Mouse (Mus musculus): ENCODE measurements around the gene Tsx. TPM values are rescaled to one million over a fixed set of nuclear protein-coding genes. Genes with fewer than 3 reads are reported as not detected.

Gene Tsx
- polyA plus RNA-seq, 1 experiment from 2014 or later: 0.34 TPM

GRCm38 (mm10) chrX:103388131-103388530, 26.1 kb upstream of the Tsx start:
- H3K9me3 ChIP-seq (replicated peaks; ENCODE audit: low read length): no peaks in the 10 kb centered on the region
- 79% methylated on average over 3 of the region's 3 CpGs for WGBS
- DNase-seq (ENCODE audit: low spot score) (no peak), ATAC-seq (replicated peaks; ENCODE audit: low FRiP score, low read depth) (no peak)
- H3K4me2 ChIP-seq (ENCODE audit: low read length): no peak overlapping the region
- H3K9ac ChIP-seq (ENCODE audit: low read depth, low read length): no peak overlapping the region
- H3K4me1 ChIP-seq (replicated peaks; ENCODE audit: insufficient read depth, low read length): no peaks in the 10 kb centered on the region
- no peak overlapping the region for H3K4me3 ChIP-seq (replicated peaks; ENCODE audit: low read depth, low read length)
- no peak for TF ChIP-seq CTCF (IDR thresholded peaks at IDR 0.05; ENCODE audit: low read depth)
- no peak overlapping the region for H3K27ac ChIP-seq
- no peaks in the 10 kb centered on the region for H3K27me3 ChIP-seq (ENCODE audit: insufficient read depth, low read length)
- H3K36me3 ChIP-seq (ENCODE audit: insufficient read depth, low read length): no peaks in the 10 kb centered on the region

GRCm38 (mm10) chrX:103393841-103394240, 20.4 kb upstream of the Tsx start:
- no peaks in the 10 kb centered on the region for H3K4me1 ChIP-seq (replicated peaks; ENCODE audit: insufficient read depth, low read length)
- H3K4me2 ChIP-seq (ENCODE audit: low read length): no peak overlapping the region
- H3K36me3 ChIP-seq (ENCODE audit: insufficient read depth, low read length): no peaks in the 10 kb centered on the region
- 77% methylated on average over 1 of the region's 1 CpGs for WGBS
- DNase-seq (ENCODE audit: low spot score) (no peak), ATAC-seq (replicated peaks; ENCODE audit: low FRiP score, low read depth) (no peak)
- no peaks in the 10 kb centered on the region for H3K9me3 ChIP-seq (replicated peaks; ENCODE audit: low read length)
- H3K9ac ChIP-seq (ENCODE audit: low read depth, low read length): no peak overlapping the region
- no peaks in the 10 kb centered on the region for H3K27me3 ChIP-seq (ENCODE audit: insufficient read depth, low read length)
- H3K4me3 ChIP-seq (replicated peaks; ENCODE audit: low read depth, low read length): no peak overlapping the region
- no peak for TF ChIP-seq CTCF (IDR thresholded peaks at IDR 0.05; ENCODE audit: low read depth)
- no peak overlapping the region for H3K27ac ChIP-seq

GRCm38 (mm10) chrX:103405021-103405420, 9.2 kb upstream of the Tsx start:
- no peaks in the 10 kb centered on the region for H3K27me3 ChIP-seq (ENCODE audit: insufficient read depth, low read length)
- no peak for TF ChIP-seq CTCF (IDR thresholded peaks at IDR 0.05; ENCODE audit: low read depth)
- 40% methylated on average over 13 of the region's 13 CpGs for WGBS
- DNase-seq (ENCODE audit: low spot score): no peak
- no peak for ATAC-seq (replicated peaks; ENCODE audit: low FRiP score, low read depth)
- no peaks in the 10 kb centered on the region for H3K9me3 ChIP-seq (replicated peaks; ENCODE audit: low read length)
- no peak overlapping the region for H3K4me2 ChIP-seq (ENCODE audit: low read length)
- H3K27ac ChIP-seq: no peak overlapping the region
- no peaks in the 10 kb centered on the region for H3K4me1 ChIP-seq (replicated peaks; ENCODE audit: insufficient read depth, low read length)
- no peaks in the 10 kb centered on the region for H3K36me3 ChIP-seq (ENCODE audit: insufficient read depth, low read length)
- no peak overlapping the region for H3K4me3 ChIP-seq (replicated peaks; ENCODE audit: low read depth, low read length)
- no peak overlapping the region for H3K9ac ChIP-seq (ENCODE audit: low read depth, low read length)

- DNase-seq (ENCODE audit: low spot score) (no peak), ATAC-seq (replicated peaks; ENCODE audit: low FRiP score, low read depth) (no peak)
- Histone ChIP-seq H3K36me3 (ENCODE audit: insufficient read depth, low read length) (no peaks in the 10 kb centered on the region), H3K4me2 (ENCODE audit: low read length) (no peak within 1 kb of the TSS), H3K27ac (no peak within 1 kb of the TSS), H3K27me3 (ENCODE audit: insufficient read depth, low read length) (no peaks in the 10 kb centered on the region), H3K4me1 (replicated peaks; ENCODE audit: insufficient read depth, low read length) (no peaks in the 10 kb centered on the region), H3K9ac (ENCODE audit: low read depth, low read length) (no peak within 1 kb of the TSS), H3K4me3 (replicated peaks; ENCODE audit: low read depth, low read length) (no peak within 1 kb of the TSS), H3K9me3 (replicated peaks; ENCODE audit: low read length) (no peaks in the 10 kb centered on the region)
- WGBS: 84% methylated on average over 2 of the region's 2 CpGs
- TF ChIP-seq CTCF (IDR thresholded peaks at IDR 0.05; ENCODE audit: low read depth): no peak
Measured at GRCm38 (mm10) chrX:103421710-103422109, 7.4 kb downstream of the Tsx start, which contains the start of gene Gm26992. Gene Gm26992, plus strand, starts transcription at chrX:103422010.

GRCm38 (mm10) chrX:103427677-103428076, 13.4 kb downstream of the Tsx start:
- Histone ChIP-seq H3K27ac (no peak overlapping the region), H3K9ac (ENCODE audit: low read depth, low read length) (no peak overlapping the region), H3K27me3 (ENCODE audit: insufficient read depth, low read length) (no peaks in the 10 kb centered on the region), H3K4me1 (replicated peaks; ENCODE audit: insufficient read depth, low read length) (no peaks in the 10 kb centered on the region), H3K4me2 (ENCODE audit: low read length) (no peak overlapping the region), H3K36me3 (ENCODE audit: insufficient read depth, low read length) (no peaks in the 10 kb centered on the region), H3K9me3 (replicated peaks; ENCODE audit: low read length) (no peaks in the 10 kb centered on the region), H3K4me3 (replicated peaks; ENCODE audit: low read depth, low read length) (no peak overlapping the region)
- DNase-seq (ENCODE audit: low spot score): no peak
- whole genome bisulfite sequencing: 58% methylated on average over 7 of the region's 7 CpGs
- no peak for TF ChIP-seq CTCF (IDR thresholded peaks at IDR 0.05; ENCODE audit: low read depth)
- no peak for ATAC-seq (replicated peaks; ENCODE audit: low FRiP score, low read depth)

GRCm38 (mm10) chrX:103432293-103432692, 18.0 kb downstream of the Tsx start:
- WGBS: 65% methylated on average over 7 of the region's 7 CpGs
- H3K27me3 ChIP-seq (ENCODE audit: insufficient read depth, low read length): no peaks in the 10 kb centered on the region
- ATAC-seq (replicated peaks; ENCODE audit: low FRiP score, low read depth) (no peak), DNase-seq (ENCODE audit: low spot score) (no peak)
- H3K4me3 ChIP-seq (replicated peaks; ENCODE audit: low read depth, low read length): no peak overlapping the region
- no peak overlapping the region for H3K9ac ChIP-seq (ENCODE audit: low read depth, low read length)
- no peak overlapping the region for H3K27ac ChIP-seq
- no peak for TF ChIP-seq CTCF (IDR thresholded peaks at IDR 0.05; ENCODE audit: low read depth)
- no peak overlapping the region for H3K4me2 ChIP-seq (ENCODE audit: low read length)
- no peaks in the 10 kb centered on the region for H3K4me1 ChIP-seq (replicated peaks; ENCODE audit: insufficient read depth, low read length)
- H3K36me3 ChIP-seq (ENCODE audit: insufficient read depth, low read length): no peaks in the 10 kb centered on the region
- no peaks in the 10 kb centered on the region for H3K9me3 ChIP-seq (replicated peaks; ENCODE audit: low read length)

- no peak for DNase-seq (ENCODE audit: low spot score)
- Histone ChIP-seq H3K27ac (no peak overlapping the region), H3K4me1 (replicated peaks; ENCODE audit: insufficient read depth, low read length) (no peaks in the 10 kb centered on the region), H3K9ac (ENCODE audit: low read depth, low read length) (no peak overlapping the region), H3K36me3 (ENCODE audit: insufficient read depth, low read length) (no peaks in the 10 kb centered on the region), H3K4me2 (ENCODE audit: low read length) (no peak overlapping the region), H3K27me3 (ENCODE audit: insufficient read depth, low read length) (no peaks in the 10 kb centered on the region), H3K4me3 (replicated peaks; ENCODE audit: low read depth, low read length) (no peak overlapping the region), H3K9me3 (replicated peaks; ENCODE audit: low read length) (no peaks in the 10 kb centered on the region)
- TF ChIP-seq CTCF (IDR thresholded peaks at IDR 0.05; ENCODE audit: low read depth): no peak
- 25% methylated on average over 9 of the region's 9 CpGs for WGBS
- ATAC-seq (replicated peaks; ENCODE audit: low FRiP score, low read depth): no peak
Measured at GRCm38 (mm10) chrX:103438023-103438422, 23.8 kb downstream of the Tsx start.
